Mouse (Mus musculus): Measurements from ENCODE around the gene Pex16. TPM values are rescaled to one million over a fixed set of nuclear protein-coding genes. Genes with fewer than 3 reads are reported as not detected.

Pex16 gene
- polyA plus RNA-seq, 1 experiment, result not detected

DNA sequence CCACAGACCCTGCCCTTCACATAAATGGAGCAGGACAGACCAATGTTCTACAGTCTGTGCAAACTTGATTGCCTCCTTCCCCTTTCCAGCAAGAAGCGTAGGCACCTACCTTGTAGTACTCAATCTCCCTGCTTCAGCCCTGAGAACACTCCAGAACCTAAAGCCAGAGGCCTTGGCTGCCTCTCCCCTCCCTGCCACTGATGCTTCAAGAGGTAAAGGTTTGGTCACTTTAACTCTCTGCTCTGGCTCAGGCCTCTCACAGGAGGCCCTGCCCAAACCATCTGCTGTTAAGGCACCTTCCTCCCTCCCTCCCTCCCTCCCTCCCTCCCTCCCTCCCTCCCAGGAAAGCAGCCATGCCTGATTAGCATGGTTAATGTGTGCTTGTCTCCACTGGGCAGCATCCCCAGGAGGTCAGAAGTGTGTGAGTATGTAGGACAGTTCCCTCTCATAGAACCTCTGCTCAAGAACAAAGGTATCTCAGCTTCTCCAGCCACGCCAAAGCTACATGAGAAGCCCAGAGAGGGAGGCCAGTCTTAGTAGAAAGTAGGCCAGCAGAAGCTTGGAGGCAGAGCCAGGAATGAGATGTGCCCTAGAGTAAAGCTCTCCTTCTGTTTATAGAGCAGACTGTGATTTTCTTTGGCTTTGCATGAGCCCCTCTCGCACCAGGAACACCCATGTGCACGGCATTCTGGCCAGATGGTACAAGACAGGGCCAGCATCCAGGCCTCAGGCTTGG, 28.3 kb downstream of the Pex16 start:
- TF ChIP-seq POLR2A (IDR thresholded peaks at IDR 0.05; ENCODE audit: insufficient read depth, low read depth, low read length), result no peak
- no peak for TF ChIP-seq CTCF (IDR thresholded peaks at IDR 0.05; ENCODE audit: insufficient read depth, low read depth, low read length)
- Histone ChIP-seq H3K4me3 (ENCODE audit: insufficient read depth, low read depth, low read length) (no peak overlapping the region), H3K4me1 (ENCODE audit: control insufficient read depth, insufficient read depth, low read length) (peaks cover 25% of the 10 kb centered on the region), H3K27ac (ENCODE audit: insufficient read depth, low read depth, low read length) (peak overlapping the region; percentile 8; the same call in 1 of the 2 replicates)
- 50% methylated on average over 4 of the region's 4 CpGs for WGBS

DNA sequence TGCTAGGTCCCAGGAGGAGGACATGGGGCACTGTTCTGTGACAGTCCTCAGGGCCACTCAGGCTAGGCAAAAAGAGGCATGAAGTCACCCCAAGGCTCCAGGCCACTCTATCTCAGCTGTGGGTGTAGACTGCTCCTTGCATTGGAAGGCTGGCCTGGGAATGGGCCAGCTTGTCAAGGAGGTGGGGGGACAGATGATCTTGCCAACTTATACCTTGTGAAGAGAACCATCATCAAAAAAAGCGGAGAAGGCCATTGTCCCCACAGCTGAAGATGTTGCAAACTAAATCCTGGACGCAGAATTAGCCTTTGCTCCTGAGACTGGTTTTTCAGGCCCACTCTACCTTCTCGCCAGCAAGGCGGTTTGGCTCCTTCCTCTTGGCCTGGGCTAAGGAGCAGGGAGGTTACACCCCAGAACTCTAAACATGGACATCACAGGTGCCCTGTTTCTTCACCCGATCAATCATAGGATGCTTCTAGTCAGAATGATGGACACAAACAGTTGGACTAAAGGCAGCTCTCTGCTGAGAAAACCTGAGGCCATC, 29.4 kb downstream of the Pex16 start:
- 95% methylated on average over 5 of the region's 5 CpGs for WGBS

DNA sequence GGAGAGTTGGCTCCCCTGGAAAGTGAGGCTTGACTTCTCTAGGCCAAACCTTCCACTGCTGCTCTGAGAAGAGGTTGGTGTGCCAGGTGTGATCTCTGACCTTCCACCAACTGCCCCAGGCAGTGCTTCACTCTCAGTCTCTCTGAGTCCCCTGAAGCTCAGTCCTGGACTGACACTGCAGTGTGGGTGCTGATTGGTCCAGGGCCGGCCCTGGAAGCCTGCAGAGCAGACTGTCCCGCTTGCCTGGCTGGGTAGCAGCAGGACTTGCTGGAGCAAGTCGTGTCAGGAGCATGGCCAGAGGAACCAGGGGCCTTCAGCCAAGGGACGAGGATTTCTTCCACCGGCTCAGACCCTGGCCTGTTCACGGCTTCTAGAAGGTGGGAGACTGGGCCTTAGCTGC, 30.3 kb downstream of the Pex16 start:
- 78% methylated on average over 6 of the region's 6 CpGs for WGBS
- H3K27ac ChIP-seq (ENCODE audit: insufficient read depth, low read depth, low read length), result no peak overlapping the region
- H3K4me1 ChIP-seq (ENCODE audit: control insufficient read depth, insufficient read depth, low read length), result peaks cover 19% of the 10 kb centered on the region
- H3K4me3 ChIP-seq (ENCODE audit: insufficient read depth, low read depth, low read length), result no peak overlapping the region
- TF ChIP-seq CTCF (IDR thresholded peaks at IDR 0.05; ENCODE audit: insufficient read depth, low read depth, low read length) (no peak), POLR2A (IDR thresholded peaks at IDR 0.05; ENCODE audit: insufficient read depth, low read depth, low read length) (no peak)

More for the DNA sequence above, 29.4 kb downstream of the Pex16 start:
- TF ChIP-seq POLR2A (IDR thresholded peaks at IDR 0.05; ENCODE audit: insufficient read depth, low read depth, low read length) (no peak), CTCF (IDR thresholded peaks at IDR 0.05; ENCODE audit: insufficient read depth, low read depth, low read length) (no peak)
- Histone ChIP-seq H3K4me3 (ENCODE audit: insufficient read depth, low read depth, low read length) (no peak overlapping the region), H3K4me1 (ENCODE audit: control insufficient read depth, insufficient read depth, low read length) (peaks cover 27% of the 10 kb centered on the region), H3K27ac (ENCODE audit: insufficient read depth, low read depth, low read length) (peak overlapping the region; percentile 8; the same call in 1 of the 2 replicates)

DNA sequence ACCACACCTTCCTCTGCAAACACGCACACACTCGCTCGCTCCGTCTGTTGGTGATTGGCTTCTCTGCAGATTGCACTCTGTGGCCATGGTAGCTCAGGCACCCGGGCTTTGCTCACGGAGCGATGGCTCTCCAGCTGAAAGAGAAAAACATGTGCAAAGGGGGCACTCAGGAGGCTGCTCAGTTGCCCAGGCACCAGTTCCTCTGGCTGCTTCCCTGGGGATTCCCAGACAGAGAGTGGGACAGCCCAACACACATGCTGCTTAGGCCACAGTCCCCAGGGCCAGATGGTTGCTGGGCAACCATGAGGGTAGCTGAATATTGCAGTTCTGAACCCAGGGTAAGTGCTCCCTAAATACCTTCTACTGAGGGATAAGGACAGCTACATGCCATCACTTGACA, 31.2 kb downstream of the Pex16 start:
- Histone ChIP-seq H3K27ac (ENCODE audit: insufficient read depth, low read depth, low read length) (no peak overlapping the region), H3K4me3 (ENCODE audit: insufficient read depth, low read depth, low read length) (no peak overlapping the region), H3K4me1 (ENCODE audit: control insufficient read depth, insufficient read depth, low read length) (peaks cover 12% of the 10 kb centered on the region)
- TF ChIP-seq POLR2A (IDR thresholded peaks at IDR 0.05; ENCODE audit: insufficient read depth, low read depth, low read length), result no peak
- no peak for TF ChIP-seq CTCF (IDR thresholded peaks at IDR 0.05; ENCODE audit: insufficient read depth, low read depth, low read length)
- 82% methylated on average over 7 of the region's 7 CpGs for WGBS

DNA sequence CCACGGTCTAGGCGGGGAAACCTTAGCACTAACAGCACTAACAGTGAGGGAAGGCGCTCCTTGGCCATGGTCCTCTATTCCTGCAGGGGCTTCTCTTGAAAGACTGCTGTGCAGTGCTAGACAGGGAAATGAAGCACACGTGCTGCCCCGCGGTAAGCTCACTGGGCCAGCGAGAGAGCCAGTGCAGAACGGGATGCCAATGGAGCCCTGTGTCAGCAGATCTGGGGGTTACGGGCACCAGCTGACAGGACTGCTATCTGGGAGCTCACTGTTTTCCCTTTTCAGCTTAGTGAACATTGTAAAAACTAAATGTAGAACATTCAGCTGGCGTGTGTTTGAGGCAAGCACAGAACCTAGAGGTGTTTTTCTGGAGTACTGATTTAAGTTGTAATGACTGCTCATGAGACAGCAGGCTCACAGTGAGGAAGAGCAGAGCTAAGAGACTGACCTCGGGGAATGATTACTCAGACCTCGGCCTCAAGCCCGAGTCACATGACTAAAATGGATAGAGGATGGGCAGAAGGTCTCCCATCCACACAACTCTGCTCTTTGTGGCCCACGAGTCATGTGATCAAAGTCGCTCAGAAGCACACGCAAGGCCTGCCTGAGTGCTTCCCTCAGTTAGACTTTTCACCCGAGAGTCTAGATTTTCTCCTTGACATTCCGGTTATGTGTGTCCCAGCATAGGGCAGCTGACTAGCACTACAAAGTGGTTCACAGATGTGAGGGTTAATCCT, 34.0 kb downstream of the Pex16 start:
- H3K27ac ChIP-seq (ENCODE audit: insufficient read depth, low read depth, low read length), result no peak overlapping the region
- WGBS, result 80% methylated on average over 18 of the region's 18 CpGs
- peaks cover 7% of the 10 kb centered on the region; the same call in 1 of the 2 replicates for H3K4me1 ChIP-seq (ENCODE audit: control insufficient read depth, insufficient read depth, low read length)

DNA sequence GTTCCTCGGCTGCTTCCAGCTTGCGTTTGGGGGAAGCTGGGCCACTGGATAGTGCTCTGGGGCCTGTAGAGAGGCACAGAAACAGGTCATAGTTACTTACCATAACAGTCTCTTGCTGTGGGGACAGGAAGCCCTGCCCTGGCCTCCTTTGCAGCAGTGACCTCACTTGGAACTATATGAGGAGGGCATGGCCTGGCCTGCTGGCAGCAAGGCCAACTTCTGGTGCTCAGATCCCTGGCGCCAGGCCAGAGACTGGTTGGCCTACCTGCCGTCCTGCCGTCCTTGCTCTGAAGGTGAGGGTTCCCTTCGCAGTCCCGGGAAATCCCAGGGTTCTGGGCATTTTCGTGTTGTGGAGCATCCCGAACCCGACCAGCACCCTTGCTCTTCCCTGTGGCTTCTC, 37.2 kb downstream of the Pex16 start:
- no peak for TF ChIP-seq POLR2A (IDR thresholded peaks at IDR 0.05; ENCODE audit: insufficient read depth, low read depth, low read length)
- no peak for TF ChIP-seq CTCF (IDR thresholded peaks at IDR 0.05; ENCODE audit: insufficient read depth, low read depth, low read length)
- Histone ChIP-seq H3K4me1 (ENCODE audit: control insufficient read depth, insufficient read depth, low read length) (0 out of 2 replicates have a peak, but pooled peaks cover 3% of the 10 kb centered on the region), H3K27ac (ENCODE audit: insufficient read depth, low read depth, low read length) (no peak overlapping the region), H3K4me3 (ENCODE audit: insufficient read depth, low read depth, low read length) (no peak overlapping the region)
- 84% methylated on average over 10 of the region's 10 CpGs for WGBS

More for the DNA sequence above, 34.0 kb downstream of the Pex16 start:
- TF ChIP-seq CTCF (IDR thresholded peaks at IDR 0.05; ENCODE audit: insufficient read depth, low read depth, low read length) (no peak), POLR2A (IDR thresholded peaks at IDR 0.05; ENCODE audit: insufficient read depth, low read depth, low read length) (no peak)
- H3K4me3 ChIP-seq (ENCODE audit: insufficient read depth, low read depth, low read length), result no peak overlapping the region

DNA sequence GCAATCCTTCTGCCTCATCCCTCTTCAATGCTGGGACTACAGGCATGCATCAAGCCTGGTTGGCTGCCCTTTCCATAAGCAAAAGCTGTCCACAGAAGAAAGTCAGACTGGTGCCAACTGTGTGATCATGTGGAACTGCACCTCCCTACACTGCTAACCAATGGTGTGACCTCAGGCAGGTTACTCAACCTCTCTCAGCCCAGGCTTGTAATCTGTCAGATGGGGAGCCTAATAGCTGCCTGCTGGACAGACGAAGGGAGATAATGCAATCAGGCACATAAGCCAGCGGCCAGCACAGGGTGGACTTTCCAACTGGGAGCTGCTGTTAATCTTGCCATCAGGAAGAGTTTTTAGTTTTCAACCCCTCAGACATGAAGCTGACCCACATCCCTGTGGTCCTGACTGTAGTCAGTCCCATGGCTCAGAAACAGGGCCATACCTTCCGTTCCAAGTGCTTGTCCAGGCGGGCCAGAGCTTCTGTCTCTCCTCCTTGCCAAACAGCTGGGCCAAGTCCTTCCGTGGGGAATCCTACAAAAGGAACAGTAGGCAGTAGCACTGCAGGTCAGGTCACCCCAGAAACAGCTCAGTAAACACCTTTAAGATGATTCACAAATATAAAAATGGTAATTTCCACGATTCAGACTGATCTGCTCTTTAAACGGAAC, 47.4 kb downstream of the Pex16 start:
- TF ChIP-seq CTCF (IDR thresholded peaks at IDR 0.05; ENCODE audit: insufficient read depth, low read depth, low read length) (no peak), POLR2A (IDR thresholded peaks at IDR 0.05; ENCODE audit: insufficient read depth, low read depth, low read length) (no peak)
- peaks cover 35% of the 10 kb centered on the region for H3K4me1 ChIP-seq (ENCODE audit: control insufficient read depth, insufficient read depth, low read length)
- WGBS, result 87% methylated on average over 7 of the region's 7 CpGs

DNA sequence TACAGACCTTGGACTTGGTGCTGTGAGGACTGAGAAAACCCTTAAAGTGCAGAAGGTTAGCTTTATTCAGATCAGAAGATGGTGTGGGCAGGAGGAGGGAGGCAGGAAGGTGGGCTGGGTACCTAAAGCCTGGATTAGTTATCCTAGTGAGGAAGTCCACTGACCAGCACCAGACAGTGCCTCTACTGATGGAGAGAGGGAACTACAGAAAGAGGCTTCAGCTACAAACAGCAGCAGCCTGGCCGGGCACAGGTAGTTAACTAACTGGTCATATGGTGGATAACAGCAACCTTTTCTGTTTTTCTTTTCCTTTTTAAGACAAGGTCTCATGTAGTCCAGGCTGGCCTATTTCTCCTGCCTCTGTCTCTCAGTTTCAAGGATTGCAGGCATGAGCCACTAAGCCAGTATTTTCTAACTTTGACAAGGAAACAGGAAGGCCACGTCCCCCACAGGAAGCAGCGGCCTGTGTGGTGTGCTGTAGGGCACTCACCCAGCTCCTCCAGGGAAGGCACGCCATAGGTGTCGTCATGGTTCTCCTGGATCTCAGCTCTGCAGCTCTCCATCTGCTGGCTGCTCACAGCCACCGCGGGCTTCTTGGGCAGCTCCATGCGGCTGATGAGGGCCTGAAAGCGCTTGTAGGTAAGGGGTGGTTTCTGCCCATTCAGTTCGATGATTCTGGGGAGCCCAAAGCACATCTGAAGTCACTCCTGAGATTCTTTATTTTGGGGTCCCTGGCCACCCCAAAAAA, 48.1 kb downstream of the Pex16 start:
- TF ChIP-seq CTCF (IDR thresholded peaks at IDR 0.05; ENCODE audit: insufficient read depth, low read depth, low read length), result no peak
- no peak for TF ChIP-seq POLR2A (IDR thresholded peaks at IDR 0.05; ENCODE audit: insufficient read depth, low read depth, low read length)
- Histone ChIP-seq H3K4me3 (ENCODE audit: insufficient read depth, low read depth, low read length) (no peak overlapping the region), H3K27ac (ENCODE audit: insufficient read depth, low read depth, low read length) (peak overlapping the region; percentile 83; the same call in 1 of the 2 replicates), H3K4me1 (ENCODE audit: control insufficient read depth, insufficient read depth, low read length) (peaks cover 37% of the 10 kb centered on the region)
- 52% methylated on average over 10 of the region's 10 CpGs for WGBS

More for the DNA sequence above, 47.4 kb downstream of the Pex16 start:
- Histone ChIP-seq H3K4me3 (ENCODE audit: insufficient read depth, low read depth, low read length) (no peak overlapping the region), H3K27ac (ENCODE audit: insufficient read depth, low read depth, low read length) (no peak overlapping the region)
